Mouse (Mus musculus) induced T-regulatory cell, adult 2 months (primary cell): Measurements from ENCODE around the gene Wfikkn2.
"Not testable (repeated sequence)": the region's sequence is repeated elsewhere in the genome, so short reads cannot be mapped to it uniquely, and the experiment has no call there.

ENCODE experiments used
- DNase-seq: peaks from one replicate; pipeline ENCODE4 v3.0.0-alpha.2; 2012; ENCODE audit warnings: low read depth

The Wfikkn2 gene

DNA sequence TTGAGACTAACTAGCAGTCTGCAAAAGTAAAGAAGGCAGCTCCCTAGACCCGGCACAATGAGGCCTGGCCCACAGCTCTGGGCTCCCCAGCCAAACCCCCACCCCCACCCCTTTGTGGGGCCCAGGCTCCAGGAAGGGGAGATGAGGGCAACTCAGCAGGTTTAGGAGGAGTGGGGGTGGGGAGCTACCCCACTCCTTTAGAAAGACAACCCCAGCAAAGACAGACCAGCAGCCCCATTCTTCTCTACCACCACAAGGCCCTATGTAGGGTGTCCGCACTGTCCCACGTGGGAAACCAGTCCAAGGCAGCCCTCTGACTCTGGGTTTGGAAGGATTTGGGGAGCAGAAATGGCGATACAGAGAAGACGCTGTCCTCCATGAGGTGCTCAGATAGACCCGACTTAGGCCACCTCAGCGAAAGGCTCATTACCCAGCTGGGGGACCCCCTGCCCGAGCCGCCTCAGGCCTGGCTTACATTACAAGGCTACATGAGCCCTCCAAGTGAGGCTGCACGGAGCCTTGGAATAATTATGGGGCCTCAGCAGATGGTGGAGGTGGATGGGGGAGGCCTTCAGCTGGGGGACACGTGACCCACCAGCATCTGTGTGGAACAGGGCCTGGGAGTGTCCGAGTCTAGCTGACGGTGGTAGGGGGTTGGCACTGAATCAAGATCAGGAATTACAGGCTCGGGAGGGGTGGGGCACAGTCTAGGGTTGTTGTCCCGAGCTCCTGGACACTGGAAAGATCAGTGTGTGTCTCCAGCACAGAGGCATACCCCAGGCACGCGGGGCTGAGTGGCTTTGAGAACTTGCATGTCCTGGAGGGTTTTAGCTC lies at the start of gene Wfikkn2:
Gene Wfikkn2, minus strand, starts transcription at position 51 of the 834 bp plus-strand sequence.
- no peak for DNase-seq

DNA sequence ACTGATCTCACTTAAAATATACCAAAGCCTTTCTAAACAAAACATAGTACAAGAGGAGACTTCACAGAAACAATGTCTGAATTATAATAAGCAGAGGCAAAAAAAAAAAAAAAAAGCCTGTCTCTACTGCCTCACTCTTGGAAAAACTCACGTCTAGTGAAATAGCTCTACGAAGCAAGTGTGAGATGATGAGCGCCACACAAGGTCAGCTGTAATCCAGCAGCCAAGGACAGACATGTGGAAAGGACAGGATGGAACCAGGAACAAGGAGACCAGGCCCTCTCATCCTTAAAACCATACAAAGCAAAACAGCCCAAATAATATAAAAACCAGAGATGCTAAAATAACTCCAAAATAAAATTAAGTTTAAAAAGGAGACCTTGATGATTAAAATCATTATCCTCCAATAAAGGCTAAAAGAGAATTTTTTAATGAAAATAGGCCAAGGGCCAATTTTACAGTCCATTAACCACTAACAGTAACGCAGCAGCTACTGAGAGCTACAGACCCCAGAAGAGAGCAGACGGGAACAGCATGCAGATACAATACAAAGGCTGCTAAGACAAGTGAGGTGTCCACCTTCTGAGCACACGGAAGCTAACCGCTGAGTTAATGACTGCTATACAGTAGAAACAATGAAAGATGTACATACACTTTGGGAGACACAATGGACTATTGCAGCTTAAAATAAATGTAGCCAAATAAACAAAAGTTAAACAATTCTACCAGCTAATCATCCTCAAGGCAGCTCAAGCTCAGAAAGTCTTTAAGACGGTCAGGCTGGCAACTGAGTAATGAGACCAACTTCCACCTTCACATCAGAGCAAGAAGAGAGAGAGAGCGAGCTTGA lies 49.4 kb upstream of the Wfikkn2 start:
- no peak for DNase-seq

DNA sequence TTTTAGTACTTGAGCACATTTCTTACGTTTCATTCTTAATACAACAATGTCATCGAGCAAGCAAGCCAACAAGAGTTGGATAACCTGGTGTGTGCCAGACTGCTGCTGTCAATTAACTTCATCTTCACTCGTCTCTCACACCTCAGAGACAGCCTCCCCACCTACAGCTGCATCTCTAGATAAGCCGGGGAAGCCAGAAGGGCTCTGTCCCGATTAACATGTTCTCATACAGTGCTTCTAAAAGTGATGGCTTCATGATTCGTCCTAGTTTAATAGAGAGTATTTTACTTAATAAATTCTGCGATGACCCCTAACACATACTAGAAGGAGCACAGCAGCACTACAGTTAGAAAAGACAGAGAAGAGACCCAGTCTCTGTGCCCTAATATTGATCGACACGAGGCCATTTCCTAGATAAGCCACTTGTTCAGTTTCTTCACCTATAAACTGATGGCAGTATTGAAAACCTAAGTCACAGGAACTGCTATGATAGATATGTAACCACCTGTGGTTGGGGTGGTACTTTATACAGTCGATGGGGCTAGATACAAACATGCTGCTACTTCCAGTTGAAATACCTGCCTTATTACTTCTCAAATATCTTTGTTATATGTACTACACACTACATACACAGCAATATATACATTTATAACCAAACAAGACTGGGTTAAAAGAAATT lies 44.4 kb upstream of the Wfikkn2 start:
- no peak for DNase-seq

DNA sequence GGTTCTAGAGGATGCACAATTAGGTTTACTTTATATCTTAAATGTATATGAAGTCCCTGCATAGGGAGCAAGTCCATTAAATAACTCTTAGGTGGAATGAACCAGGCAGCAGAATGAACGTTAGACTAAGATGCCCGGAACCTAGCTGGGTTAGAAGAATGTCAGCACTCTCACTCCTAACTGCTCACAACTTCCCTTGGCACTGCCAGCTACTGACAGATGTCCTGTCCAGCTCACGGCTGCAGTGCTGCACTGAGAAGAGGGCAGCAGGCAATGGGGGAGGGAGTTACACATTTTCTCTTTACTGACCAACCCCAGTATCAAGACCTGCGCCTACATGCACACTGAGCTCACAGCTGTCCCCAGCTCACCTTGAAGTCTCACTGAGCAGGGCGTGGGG lies 41.3 kb upstream of the Wfikkn2 start:
- DNase-seq = no peak

DNA sequence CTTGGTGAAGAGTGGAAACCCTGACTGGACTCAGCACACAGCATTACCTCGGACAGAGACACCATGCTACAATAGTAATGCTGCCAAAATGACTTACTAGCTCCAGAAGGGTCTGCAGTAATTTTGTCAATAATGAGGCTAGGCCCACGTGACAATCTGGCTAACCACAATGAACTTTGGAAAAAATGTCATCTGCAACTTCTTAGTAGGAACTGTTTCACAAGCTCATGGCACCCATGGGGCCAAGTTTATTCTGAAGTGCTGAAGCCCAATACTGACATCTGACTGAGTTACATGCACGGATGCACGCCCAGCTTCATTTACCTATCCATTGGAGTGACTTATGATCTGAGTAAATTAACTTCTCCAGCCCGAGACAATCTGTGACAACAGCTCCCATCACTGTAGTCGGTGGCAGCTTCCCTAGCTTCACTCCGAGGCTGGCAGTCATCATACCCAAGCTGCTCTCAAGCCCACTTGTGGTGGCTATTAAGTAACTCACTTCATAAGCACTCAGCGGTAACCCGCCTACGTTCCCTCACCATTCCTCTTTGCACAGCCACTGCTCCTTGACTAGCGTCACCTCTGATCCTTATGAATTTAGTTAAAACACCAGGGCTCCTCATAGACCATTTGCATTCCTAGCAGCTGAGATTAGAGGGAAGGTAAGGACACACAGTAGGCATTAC lies 40.2 kb upstream of the Wfikkn2 start:
- DNase-seq = no peak

DNA sequence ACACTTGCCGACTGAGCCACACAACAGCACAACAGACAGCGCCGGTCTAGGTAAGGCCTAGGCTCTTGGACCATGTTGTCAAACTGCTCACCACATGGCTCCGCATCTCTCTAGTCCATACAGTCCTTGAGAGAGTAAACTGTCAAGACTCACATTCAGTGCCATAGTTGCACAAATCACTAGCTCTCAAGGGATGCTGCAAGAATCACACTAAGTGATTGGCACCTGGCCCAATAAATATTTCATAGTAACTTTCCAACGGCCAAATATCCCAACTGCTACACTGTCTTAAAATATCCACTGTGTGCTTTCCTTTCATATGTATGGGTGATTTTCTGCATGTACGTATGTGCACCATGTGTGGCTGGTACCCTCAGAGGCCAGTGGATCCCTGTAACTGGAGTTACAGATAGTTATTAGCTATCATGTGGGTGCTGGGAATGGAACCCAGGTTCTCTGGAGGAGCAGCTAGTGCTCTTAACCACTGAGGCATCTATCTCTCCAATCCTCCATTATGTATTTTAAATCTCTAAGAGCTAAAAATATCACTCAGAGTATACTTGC lies 37.8 kb upstream of the Wfikkn2 start:
- DNase-seq = no peak

DNA sequence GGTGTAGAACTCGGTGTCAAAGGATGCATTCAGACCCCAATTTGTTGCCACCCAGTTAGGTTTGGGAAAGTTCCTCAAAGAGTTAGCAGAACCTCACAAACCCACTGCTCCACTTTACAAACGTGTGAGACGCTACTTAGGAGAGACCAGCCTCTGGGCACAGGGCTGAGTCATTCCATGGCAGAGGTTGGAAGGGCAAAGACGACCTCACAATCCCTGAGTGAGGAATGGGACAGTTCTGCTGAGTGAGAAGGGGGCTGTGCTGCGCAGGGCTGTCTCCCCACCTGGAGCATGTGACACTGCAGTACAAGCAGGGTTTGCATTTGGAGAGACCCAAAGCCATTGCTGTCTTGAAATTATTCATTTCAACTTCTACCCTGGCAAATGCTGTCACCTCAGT lies 36.5 kb upstream of the Wfikkn2 start:
- no peak for DNase-seq

DNA sequence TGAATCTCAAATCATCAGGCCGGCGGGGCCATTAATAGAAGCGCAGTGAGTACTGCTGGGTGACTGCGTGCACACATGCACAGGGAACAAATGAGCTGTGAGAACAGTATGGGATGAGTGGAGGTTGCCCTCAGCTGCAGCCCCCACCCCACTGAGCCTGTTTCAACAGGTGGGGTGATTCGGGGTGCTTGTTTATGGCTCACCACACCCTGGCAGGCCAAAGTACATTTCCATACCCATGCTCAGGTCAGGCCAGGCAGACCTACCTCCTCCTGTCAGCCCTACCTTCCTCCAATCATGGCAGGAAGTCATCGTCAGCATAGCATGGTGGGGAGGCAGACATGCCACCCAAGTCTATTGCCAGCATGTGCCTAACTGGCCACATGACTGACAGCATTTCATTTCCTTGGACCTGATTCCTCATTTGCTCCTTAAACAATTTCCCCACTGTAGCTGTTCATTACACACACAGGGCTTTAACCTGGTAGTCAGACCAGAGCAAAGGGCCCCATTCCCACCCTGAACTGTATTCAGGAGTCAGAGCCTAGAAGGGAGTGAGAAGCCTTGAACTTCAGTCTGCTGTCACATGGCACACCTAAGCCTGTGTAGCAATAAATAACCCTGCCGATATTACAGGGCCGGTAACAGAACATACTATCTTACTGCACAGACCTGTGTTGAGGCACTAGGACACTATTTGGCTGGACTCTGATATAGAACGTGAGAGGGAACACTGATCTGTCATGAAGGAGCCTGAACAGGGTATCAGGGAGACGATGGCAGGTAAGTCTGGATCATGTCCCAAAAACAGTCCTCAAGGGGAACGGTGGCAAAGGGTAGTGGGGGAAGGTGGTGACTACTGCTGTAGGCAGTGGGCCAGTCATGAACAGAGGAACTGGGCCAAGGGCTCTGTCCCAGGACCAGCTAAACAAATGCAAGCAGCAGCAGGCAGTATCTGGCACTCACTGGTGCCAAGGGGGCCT lies 35.7 kb upstream of the Wfikkn2 start, which contains the start of gene Gm21885:
Gene Gm21885, plus strand, starts transcription at position 675 of the 983 bp plus-strand sequence.
- no peak for DNase-seq

DNA sequence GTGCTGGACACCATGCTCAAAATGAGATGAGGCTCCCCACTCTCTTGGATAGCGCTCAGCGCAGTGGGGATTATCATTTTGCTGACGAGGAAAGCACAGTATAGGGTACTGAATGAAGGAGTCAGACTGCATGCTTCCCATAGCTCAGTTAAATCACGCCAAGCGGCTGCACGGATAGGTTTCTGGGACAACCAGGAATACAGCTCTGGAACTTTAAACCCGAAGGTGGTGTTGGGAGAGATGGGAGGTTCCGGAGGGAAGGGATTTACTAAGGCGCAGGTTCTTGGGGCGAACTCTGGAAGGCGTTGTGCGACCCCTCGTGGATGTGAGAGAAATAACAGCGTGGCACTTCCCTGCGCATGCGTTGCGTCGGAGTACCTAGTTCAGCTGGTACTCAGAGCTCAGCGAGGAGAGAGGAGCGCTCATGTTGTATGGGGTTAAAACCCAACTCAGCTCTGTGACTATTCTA lies 31.1 kb upstream of the Wfikkn2 start:
- peak; percentile 95 for DNase-seq

DNA sequence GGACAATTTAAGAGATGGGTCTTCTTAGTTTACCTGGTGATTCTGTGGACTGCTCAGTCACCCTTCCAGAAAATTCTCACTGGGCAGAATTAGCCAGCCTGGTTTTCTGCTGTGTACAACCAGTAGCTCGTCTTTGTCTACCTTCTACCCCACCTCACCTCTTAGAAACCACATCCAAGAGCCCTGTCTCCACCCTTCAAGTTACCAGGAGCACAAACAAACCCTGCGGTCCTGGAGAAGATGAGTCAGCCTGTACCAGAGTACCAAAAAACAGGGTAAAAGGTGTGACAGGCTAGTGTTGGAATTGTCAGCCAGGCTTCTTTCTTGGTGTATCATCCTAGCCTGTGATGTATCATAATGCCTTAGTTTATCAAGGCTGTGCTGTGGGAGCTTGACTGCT lies 29.9 kb upstream of the Wfikkn2 start:
- peak; percentile 81 for DNase-seq

DNA sequence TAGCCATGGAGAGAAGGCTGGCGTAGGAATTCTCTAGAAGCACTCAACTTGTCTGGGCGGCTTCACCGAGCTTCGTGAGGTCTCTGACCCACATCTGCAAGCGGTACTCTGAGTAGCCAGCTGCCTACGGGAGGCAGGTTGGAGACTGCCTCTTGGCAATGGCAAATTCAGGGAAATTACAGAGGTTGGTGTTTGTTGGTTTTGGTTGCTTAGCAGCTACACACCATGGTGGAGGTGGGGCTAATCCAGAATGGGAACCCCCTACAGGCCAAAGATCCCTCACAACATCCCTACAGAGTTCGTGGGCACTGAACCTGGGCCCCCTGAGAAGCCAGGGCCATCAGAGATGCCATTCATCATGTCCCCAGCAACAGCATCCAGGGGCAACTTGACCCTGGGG lies 29.4 kb upstream of the Wfikkn2 start:
- DNase-seq = peak; percentile 74

DNA sequence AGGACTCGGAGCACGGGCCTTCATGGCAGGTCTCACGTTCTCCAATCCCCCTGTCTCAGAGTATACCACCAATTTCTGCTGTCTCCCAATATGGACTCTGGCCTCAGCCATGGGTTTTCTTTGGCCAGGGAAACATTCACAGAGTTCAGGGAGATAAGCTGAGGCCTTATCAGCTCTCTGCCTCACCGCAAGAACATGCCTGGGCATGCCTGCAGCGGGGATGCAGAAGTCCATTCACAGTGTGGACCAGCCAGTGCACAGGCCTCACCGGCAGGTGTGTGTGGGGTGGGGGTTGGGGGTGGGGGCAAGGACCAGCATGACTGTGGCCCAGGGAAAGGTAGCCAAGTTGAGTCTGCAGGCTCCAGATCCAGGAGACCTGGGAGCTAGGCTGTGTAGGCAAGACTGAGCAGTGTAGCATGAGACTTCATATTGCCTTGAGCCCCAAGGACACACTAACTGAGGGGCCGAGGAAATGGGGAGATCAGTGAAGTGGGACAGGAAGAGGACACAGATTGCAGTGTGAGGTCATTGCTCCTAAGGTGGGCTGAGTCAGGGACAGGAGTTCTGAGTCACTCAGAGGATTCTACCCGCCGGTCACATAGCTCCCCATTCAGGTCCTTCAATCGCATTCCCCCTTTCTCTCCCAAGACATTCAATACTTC lies 28.5 kb upstream of the Wfikkn2 start:
- no peak for DNase-seq

DNA sequence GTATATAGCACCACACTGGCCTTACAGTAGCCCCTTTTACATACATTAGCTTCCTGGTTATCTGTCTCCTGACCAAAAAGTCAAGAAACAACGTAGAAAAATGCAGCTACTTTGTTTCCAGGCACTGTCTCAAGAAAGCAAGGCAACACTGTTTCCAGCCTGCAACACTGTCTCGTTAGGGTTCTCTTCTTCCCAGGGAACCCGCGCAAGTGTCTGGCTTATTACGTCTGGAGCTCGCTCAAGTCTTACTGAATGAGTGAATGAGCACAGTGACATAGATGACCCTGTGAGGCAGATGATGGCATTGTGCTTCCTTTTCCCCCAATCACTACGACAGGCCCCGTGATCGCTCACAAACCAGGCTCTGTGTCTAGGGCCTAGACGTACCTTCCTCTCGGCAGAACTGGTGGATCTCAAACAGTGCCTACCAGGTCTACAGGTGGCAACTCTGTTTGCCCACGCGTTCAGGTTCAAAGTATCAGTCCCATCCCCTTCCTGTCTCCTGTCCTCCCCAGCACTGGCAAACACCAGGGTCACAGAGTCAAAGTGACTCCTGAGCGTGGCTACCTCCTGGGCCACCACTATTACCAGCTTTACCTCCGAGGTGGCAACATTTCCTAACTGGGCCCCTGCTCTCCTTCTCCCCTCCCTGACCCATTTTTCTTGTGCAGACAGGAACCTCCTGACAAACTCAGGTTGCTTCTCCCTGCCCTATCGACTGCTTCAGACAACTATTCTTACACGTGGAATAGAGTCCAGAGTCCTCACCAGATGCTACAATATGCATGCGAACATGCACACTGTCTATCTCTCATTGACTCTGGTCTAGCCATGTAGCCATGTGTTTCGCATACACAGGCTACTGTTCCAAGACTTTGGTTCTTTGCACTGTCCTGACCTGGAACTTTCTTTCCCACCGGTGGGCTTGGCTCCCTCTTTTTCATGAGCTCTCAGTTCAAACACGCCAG lies 27.4 kb upstream of the Wfikkn2 start:
- no peak for DNase-seq

DNA sequence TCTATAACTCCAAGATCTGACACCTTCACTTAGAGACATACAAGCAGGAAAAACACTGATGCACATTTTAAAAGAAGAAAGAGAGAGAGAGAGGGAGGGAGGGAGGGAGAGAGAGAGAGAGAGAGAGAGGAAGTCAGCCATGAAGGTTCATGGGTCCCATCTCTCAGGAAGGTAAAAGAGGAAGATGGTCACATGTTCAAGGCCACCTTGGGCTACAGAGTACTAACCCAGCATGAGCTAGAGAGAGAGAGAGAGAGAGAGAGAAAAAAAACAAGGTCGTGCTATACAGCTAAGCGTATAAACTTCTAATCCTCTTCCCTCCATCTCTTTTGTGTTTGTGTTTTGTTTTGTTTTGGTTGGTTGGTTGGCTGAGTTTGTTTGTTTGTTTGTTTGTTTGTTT lies 25.2 kb upstream of the Wfikkn2 start:
- no peak for DNase-seq

DNA sequence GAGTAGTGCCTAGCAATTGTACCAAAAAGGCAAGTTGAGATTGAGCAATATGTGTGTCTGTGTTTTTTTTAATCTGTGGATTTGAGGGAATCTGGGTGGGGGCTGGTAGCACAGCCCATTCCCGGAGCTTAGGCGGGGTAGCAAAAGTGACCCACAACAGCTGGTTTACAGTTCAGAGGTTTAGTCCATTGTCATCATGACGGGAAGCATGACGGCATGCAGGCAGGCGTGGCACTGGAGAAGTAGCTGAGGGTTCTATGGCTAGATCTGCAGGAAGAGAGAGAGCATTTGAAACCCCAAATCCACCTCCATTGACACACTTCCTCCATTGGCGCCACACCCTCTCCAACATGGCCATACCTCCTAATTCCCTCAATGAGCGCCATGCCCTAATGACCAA lies 24.1 kb upstream of the Wfikkn2 start:
- DNase-seq = no peak

DNA sequence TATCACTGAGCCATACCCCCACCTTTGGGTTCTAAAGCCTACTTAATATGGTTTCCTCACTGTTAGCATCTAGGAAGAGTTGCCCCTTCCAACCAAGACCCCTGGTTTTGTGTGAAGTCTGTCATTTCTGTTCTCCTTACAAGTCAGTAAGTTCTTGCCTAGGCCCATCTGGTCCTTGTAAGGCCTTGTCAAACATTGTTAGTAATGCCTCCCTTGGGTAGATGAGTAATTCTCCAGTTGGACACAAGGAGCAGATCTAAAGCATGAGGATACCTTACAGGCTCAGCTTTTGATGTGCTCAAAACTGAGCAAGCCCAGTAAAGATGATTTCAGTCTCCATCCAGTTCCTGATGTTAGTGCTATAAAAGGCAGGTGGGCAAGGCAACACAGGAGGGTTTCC lies 23.0 kb upstream of the Wfikkn2 start:
- no peak for DNase-seq

DNA sequence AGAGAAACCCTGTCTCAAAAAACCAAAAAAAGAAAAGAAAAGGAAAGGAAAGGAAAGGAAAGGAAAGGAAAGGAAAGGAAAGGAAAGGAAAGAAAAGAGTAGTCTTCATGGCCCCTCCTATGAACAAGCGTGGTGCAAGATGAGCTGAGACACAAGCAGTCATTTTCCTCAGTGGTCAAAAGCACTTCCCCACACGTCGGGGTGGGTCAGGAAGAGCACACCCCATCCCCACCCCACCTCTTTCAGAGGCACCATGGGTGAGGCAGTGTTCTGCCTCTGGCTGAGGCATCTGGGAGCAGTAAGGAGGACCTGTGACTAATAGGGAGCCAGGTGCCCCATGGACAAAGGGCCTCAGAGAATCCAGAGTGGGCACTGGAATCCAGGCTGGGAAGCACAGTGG lies 20.4 kb upstream of the Wfikkn2 start:
- DNase-seq = not testable (repeated sequence)

DNA sequence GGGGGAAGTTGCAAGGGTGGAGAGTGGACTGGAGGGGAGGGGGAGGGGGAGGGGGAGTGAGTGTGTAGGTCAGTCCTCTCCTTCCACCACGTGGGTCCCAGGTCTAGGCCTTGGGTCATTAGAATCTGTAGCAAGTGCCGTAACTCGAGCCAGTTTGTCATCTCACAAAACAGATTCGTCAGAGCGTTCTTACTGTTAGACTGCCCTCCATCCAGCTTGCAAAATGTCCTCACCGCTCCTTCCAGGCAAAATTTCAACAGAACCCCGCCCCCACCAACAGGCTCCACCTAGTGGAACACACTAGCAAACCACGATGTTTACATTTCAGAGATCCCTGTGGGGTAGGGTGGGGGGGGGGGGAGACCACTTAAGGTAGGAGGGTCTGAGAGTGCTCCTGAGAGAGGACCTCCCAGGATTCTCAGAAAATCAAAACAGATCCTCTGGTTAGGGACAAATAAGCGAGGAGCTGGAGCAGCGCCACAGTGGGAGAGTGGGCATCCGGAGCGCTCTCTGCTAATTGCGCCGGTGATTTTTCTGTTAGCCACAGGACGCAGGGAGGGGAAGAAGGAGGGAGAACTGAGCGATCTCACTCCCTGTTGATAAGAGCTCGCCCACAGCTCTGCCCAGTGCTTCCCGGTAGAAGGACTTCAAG lies 19.5 kb upstream of the Wfikkn2 start:
- peak; percentile 66 for DNase-seq
